Comparison of ENCODE assay signal across 13 mouse cellular contexts in genomic region chr2:147877907-147878306, GRCm38 (mm10).
A peak's percentile ranks its signal among the peaks of the same experiment; 100 is the strongest.
DNase-seq lines count a peak whose midpoint lies in the region; ATAC-seq lines count a peak whose summit lies in the region.
"Had no signal": no experiment of that assay in that cellular context is flagged by ENCODE, and none has a peak within 500 bp of the region (broad histone marks: within the 10 kb centered on the region; RNA-seq: fewer than 3 reads in every experiment).

No protein-coding gene starts in this region.

- WGBS in kidney, embryonic 16.5 days, result 6% methylated on average over 13 of the region's 13 CpGs
- 24% methylated on average over 13 of the region's 13 CpGs for WGBS in embryonic facial prominence, embryonic 14.5 days
- WGBS in forebrain, embryonic 15.5 days, result 9% methylated on average over 13 of the region's 13 CpGs
- WGBS in midbrain, embryonic 14.5 days, result 12% methylated on average over 13 of the region's 13 CpGs

- ATAC-seq in kidney, embryonic 16.5 days (ENCODE audit: low FRiP score, low TSS enrichment), result no peak
- ATAC-seq in embryonic facial prominence, embryonic 14.5 days (ENCODE audit: low read depth), result no peak
- no peak for ATAC-seq in forebrain, embryonic 15.5 days (replicated peaks)
- no peak for ATAC-seq in midbrain, embryonic 14.5 days (ENCODE audit: low FRiP score, low TSS enrichment)
- no peak for ATAC-seq in erythroblast, adult 5-6 weeks (replicated peaks; ENCODE audit: low FRiP score, poor library complexity, severe bottlenecking)

- no peaks in the 10 kb centered on the region for H3K36me3 ChIP-seq in kidney, embryonic 16.5 days (ENCODE audit: insufficient read depth, low read length)
- no peaks in the 10 kb centered on the region for H3K36me3 ChIP-seq in embryonic facial prominence, embryonic 14.5 days (ENCODE audit: control insufficient read depth, insufficient read depth, low read length)
- no peaks in the 10 kb centered on the region for H3K36me3 ChIP-seq in forebrain, embryonic 15.5 days
- no peaks in the 10 kb centered on the region for H3K36me3 ChIP-seq in midbrain, embryonic 14.5 days (ENCODE audit: control insufficient read depth, insufficient read depth, low read length)
- H3K36me3 ChIP-seq: limb, embryonic 15.5 days had no signal

- H3K9me3 ChIP-seq in kidney, embryonic 16.5 days (ENCODE audit: low read length), result no peaks in the 10 kb centered on the region
- no peaks in the 10 kb centered on the region for H3K9me3 ChIP-seq in embryonic facial prominence, embryonic 14.5 days (ENCODE audit: control insufficient read depth, low read length)
- H3K9me3 ChIP-seq in forebrain, embryonic 15.5 days, result no peaks in the 10 kb centered on the region
- no peaks in the 10 kb centered on the region for H3K9me3 ChIP-seq in midbrain, embryonic 14.5 days (ENCODE audit: control insufficient read depth, low read length)
- H3K9me3 ChIP-seq: limb, embryonic 15.5 days had no signal

- peak overlapping the region; percentile 62; the same call in 1 of the 2 replicates for H3K4me2 ChIP-seq in kidney, embryonic 16.5 days (replicated peaks; ENCODE audit: low read depth, low read length)
- H3K4me2 ChIP-seq in embryonic facial prominence, embryonic 14.5 days (ENCODE audit: low read depth, low read length), result peak overlapping the region; percentile 55
- H3K4me2 ChIP-seq in forebrain, embryonic 15.5 days (replicated peaks), result peak overlapping the region; percentile 56
- peak overlapping the region; percentile 64 for H3K4me2 ChIP-seq in midbrain, embryonic 14.5 days (ENCODE audit: low read length)

- H3K27me3 ChIP-seq in kidney, embryonic 16.5 days (ENCODE audit: insufficient read depth, low read length), result peaks cover 15% of the 10 kb centered on the region
- H3K27me3 ChIP-seq in embryonic facial prominence, embryonic 14.5 days (replicated peaks; ENCODE audit: control insufficient read depth, insufficient read depth, low read length), result peaks cover 27% of the 10 kb centered on the region
- peaks cover 3% of the 10 kb centered on the region; the same call in 1 of the 2 replicates for H3K27me3 ChIP-seq in forebrain, embryonic 15.5 days
- H3K27me3 ChIP-seq in midbrain, embryonic 14.5 days (ENCODE audit: control insufficient read depth, insufficient read depth, low read length), result peaks cover 8% of the 10 kb centered on the region; the same call in 1 of the 2 replicates

- H3K27ac ChIP-seq in kidney, embryonic 16.5 days (ENCODE audit: low read length), result no peak overlapping the region
- no peak overlapping the region for H3K27ac ChIP-seq in embryonic facial prominence, embryonic 14.5 days (replicated peaks; ENCODE audit: low read depth, low read length)
- H3K27ac ChIP-seq in forebrain, embryonic 15.5 days (replicated peaks), result no peak overlapping the region
- no peak overlapping the region for H3K27ac ChIP-seq in midbrain, embryonic 14.5 days (replicated peaks; ENCODE audit: low read depth, low read length)
- H3K27ac ChIP-seq: limb, embryonic 15.5 days; macrophage had no signal

- H3K9ac ChIP-seq in kidney, embryonic 16.5 days (replicated peaks; ENCODE audit: low read length), result no peak overlapping the region
- H3K9ac ChIP-seq in embryonic facial prominence, embryonic 14.5 days (ENCODE audit: low read depth, low read length), result no peak overlapping the region
- H3K9ac ChIP-seq in forebrain, embryonic 15.5 days (replicated peaks), result no peak overlapping the region
- no peak overlapping the region for H3K9ac ChIP-seq in midbrain, embryonic 14.5 days (replicated peaks; ENCODE audit: low read length)
- H3K9ac ChIP-seq: limb, embryonic 15.5 days had no signal

- H3K4me3 ChIP-seq in kidney, embryonic 16.5 days (ENCODE audit: low read length), result no peak overlapping the region
- H3K4me3 ChIP-seq in embryonic facial prominence, embryonic 14.5 days (ENCODE audit: low read depth, low read length), result no peak overlapping the region
- H3K4me3 ChIP-seq in forebrain, embryonic 15.5 days, result no peak overlapping the region
- H3K4me3 ChIP-seq in midbrain, embryonic 14.5 days (replicated peaks; ENCODE audit: low read depth, low read length), result no peak overlapping the region

- peaks cover 21% of the 10 kb centered on the region for H3K4me1 ChIP-seq in kidney, embryonic 16.5 days (ENCODE audit: insufficient read depth, low read length)
- H3K4me1 ChIP-seq in embryonic facial prominence, embryonic 14.5 days (ENCODE audit: control insufficient read depth, insufficient read depth, low read length), result peaks cover 12% of the 10 kb centered on the region
- peaks cover 23% of the 10 kb centered on the region for H3K4me1 ChIP-seq in forebrain, embryonic 15.5 days
- H3K4me1 ChIP-seq in midbrain, embryonic 14.5 days (ENCODE audit: control insufficient read depth, insufficient read depth, low read length), result peaks cover 19% of the 10 kb centered on the region

- no peak for DNase-seq in kidney, adult 11 months
- no peak for DNase-seq in embryonic facial prominence, embryonic 14.5 days (ENCODE audit: low spot score)
- DNase-seq in midbrain, embryonic 14.5 days, result peak; percentile 48
- DNase-seq in right cerebral cortex, adult 2 months (ENCODE audit: low spot score in 2 of 2), result no peak
- DNase-seq: cerebellum, adult 9-11 months; gastrocnemius, postnatal 14 days; heart, postnatal 36 days; right cerebral cortex, postnatal 14 days had no signal
